Mouse (Mus musculus) liver, embryonic 16.5 days (tissue): ENCODE data around the gene Tbccd1. TPM values are rescaled to one million over a fixed set of nuclear protein-coding genes. Genes with fewer than 3 reads are reported as not detected.

Experiments
- ATAC-seq: fragments of 200-750 bp; cut with Nextera tagmentation; 2 replicates; pipeline ENCODE4 v1.8.0; 2017; ENCODE audit warnings: low read depth, mild to moderate bottlenecking, moderate number of reproducible peaks, moderate library complexity
- H3K27ac ChIP-seq: fragments of 300-500 bp; sonication (generic); 2 replicates; pipeline ENCODE4 v1.5.1; 2014; ENCODE audit warnings: mild to moderate bottlenecking, low read length
- H3K27me3 ChIP-seq: fragments of 300-500 bp; sonication (generic); 2 replicates; pipeline ENCODE4 v1.6.1; 2014; ENCODE audit warnings: low read depth, low read length, mixed read lengths; ENCODE audit not compliant: control insufficient read depth, insufficient read depth
- H3K36me3 ChIP-seq: fragments of 300-500 bp; sonication (generic); 2 replicates; pipeline ENCODE4 v1.6.1; 2014; ENCODE audit warnings: mild to moderate bottlenecking; ENCODE audit not compliant: control insufficient read depth, insufficient read depth
- H3K4me1 ChIP-seq: fragments of 300-500 bp; sonication (generic); 2 replicates; pipeline ENCODE4 v1.6.1; 2014; ENCODE audit warnings: low read depth, low read length, mixed read lengths; ENCODE audit not compliant: control insufficient read depth
- H3K4me2 ChIP-seq: fragments of 300-500 bp; sonication (generic); 2 replicates; pipeline ENCODE4 v1.6.1; 2014; ENCODE audit warnings: low read depth, low read length, mixed read lengths
- H3K4me3 ChIP-seq: fragments of 300-500 bp; sonication (generic); 2 replicates; pipeline ENCODE4 v1.5.1; 2014; ENCODE audit warnings: low read depth, mild to moderate bottlenecking, low read length
- H3K9ac ChIP-seq: fragments of 300-500 bp; sonication (generic); 2 replicates; pipeline ENCODE4 v1.6.1; 2014; ENCODE audit warnings: low read depth, low read length
- H3K9me3 ChIP-seq: fragments of 300-500 bp; sonication (generic); replicated peaks from 2 replicates; pipeline ENCODE4 v1.6.1; 2016; ENCODE audit warnings: low read length; ENCODE audit not compliant: control insufficient read depth
- WGBS: fragments of 180-500 bp; shearing (Covaris S2); extraction: QIAGEN DNeasy Blood & Tissue Kit; methylation state at CpG from one replicate; pipeline ENCODE4 v1.1.7; 2014; ENCODE audit not compliant: insufficient replicate concordance; 5-methylcytosine and 5-hydroxymethylcytosine counted together
- polyA plus RNA-seq: library from polyadenylated mRNA; unstranded; fragments of >200 nt; fragmentation: Nextera tagmentation; extraction: Ambion mirVana; gene quantifications from 2 replicates; pipeline ENCODE4 v1.2.1, GENCODE M21; 2015

Tbccd1 gene
- polyA plus RNA-seq, 1 experiment from 2014 or later: 27.3 TPM

DNA sequence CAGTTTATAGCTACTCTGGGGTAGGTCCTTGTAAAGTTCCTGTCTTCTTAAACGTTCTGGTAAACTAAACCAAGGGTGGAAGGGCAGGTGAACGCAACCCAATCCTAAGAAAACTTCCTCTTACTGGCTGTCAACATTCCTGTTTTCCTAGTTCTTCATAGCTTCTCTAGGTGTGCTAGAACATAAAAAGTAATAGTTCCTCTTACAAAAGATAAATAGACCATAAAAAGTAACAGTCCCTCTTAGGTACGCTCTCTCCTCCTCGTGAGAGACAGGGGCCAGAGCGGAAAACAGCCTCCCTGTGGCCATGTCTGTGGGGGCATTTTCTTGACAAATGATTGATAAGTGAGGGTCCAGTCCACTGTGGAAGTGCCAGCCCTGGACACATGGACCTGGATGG, 12.6 kb downstream of the Tbccd1 start:
- Histone ChIP-seq H3K27ac (peak overlapping the region; percentile 60), H3K27me3 (no peaks in the 10 kb centered on the region), H3K4me3 (peak overlapping the region; percentile 59; the same call in 1 of the 2 replicates), H3K4me1 (peaks cover 22% of the 10 kb centered on the region), H3K9ac (peak overlapping the region; percentile 67), H3K9me3 (no peaks in the 10 kb centered on the region), H3K36me3 (peaks cover 9% of the 10 kb centered on the region), H3K4me2 (peak overlapping the region; percentile 73)
- 54% methylated on average over 5 of the region's 5 CpGs for WGBS
- ATAC-seq: no peak

DNA sequence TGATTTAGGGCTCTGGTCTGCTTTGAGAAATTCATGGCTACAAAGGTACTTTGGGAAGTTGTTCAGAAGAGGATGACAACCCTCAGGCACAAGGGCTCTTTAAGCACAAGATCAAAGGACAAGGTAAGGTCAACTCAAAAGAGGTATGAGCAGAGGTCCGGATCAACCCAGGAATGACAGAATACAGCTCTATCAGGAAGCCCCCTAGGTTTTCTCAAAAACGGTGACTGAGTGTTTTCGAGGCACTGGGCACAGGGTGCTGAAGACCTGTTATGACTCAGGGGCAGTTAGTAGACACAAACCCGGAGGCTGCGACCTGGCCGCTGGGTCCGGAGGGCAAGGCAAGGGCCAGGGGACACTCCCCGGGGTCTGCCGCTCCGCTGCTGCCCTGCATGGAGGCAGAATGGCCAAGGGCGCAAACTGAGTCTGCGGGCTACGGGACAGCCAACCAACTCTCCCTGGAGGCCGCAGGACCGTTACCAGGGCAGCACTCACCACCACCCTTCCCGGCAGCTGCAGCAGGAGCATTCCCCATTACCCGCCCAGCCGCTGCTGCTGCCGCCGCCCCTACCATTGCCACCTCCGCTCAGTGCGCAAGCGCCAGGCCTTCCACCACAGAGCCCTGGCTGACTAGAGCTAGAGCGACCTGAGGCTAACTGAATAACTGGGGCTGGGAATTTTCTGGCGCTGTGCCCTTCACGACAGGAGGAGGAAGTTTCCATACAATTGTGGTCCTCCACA, 13.2 kb downstream of the Tbccd1 start:
- H3K27ac ChIP-seq: peak overlapping the region; percentile 69
- 6% methylated on average over 26 of the region's 26 CpGs for WGBS
- peak; percentile 77 for ATAC-seq
- H3K9ac ChIP-seq: peak overlapping the region; percentile 67
- H3K36me3 ChIP-seq: peaks cover 14% of the 10 kb centered on the region
- H3K4me1 ChIP-seq: peaks cover 22% of the 10 kb centered on the region
- peak overlapping the region; percentile 73 for H3K4me2 ChIP-seq
- H3K9me3 ChIP-seq: no peaks in the 10 kb centered on the region
- H3K4me3 ChIP-seq: peak overlapping the region; percentile 59
- H3K27me3 ChIP-seq: no peaks in the 10 kb centered on the region

DNA sequence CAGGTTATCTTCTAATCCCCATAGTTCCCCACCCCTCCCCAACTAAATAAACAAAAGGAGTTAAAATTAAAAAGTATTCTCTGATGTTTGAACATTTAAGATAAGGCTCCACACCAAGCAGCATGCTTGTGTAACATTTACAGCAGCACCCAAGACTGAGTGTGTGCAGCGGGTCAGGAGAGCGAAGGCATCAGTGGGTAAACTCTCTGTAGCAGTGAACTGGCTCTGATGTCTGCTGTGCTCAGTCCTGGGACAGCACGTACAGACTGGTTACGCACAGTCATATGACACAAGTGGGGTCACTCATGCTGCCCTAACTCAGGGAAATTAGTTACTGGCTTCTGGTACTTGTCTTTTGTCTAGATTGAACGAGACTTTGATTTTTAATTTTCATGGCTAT, 14.6 kb downstream of the Tbccd1 start:
- H3K9me3 ChIP-seq: no peaks in the 10 kb centered on the region
- H3K27ac ChIP-seq: 0 out of 2 replicates have a peak overlapping the region, but pooled peaks have one; percentile 38
- no peak overlapping the region for H3K9ac ChIP-seq
- H3K4me2 ChIP-seq: no peak overlapping the region
- H3K36me3 ChIP-seq: peaks cover 24% of the 10 kb centered on the region
- peak; percentile 75 for ATAC-seq
- no peaks in the 10 kb centered on the region for H3K27me3 ChIP-seq
- 83% methylated on average over 5 of the region's 5 CpGs for WGBS
- peaks cover 22% of the 10 kb centered on the region for H3K4me1 ChIP-seq
- no peak overlapping the region for H3K4me3 ChIP-seq

DNA sequence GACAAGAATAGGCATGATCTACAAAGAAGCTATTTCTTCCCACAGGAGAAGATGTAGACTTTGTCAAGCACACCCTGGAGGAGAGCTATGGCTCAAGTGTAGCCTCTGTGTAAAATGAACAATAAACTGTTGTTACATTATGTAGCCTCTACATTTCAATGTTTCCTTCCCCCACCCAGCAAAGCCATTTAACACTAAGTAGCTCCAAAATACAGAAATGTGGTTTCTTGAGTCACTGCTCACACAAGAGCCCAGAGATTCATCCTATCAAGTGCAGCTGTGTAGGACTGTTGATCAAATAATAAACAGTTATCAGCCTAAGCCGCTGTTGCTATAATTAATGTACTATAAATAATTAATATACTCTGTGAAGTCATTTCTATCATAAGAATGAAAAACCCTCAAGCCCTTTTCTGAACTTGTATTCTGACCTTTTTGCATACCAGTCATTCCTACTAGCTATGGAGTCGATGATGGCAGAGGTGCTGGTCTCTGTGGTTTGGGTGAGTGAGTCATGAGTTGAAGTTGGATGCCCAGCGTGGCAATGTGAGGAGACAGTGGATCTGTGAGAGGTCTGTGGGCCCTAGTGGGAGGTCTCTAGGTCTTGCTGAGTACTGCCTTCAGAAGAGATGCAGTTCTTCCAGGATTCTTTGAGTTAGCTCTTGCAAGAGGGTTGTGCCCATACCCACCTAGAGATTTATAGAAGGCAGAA, 18.2 kb downstream of the Tbccd1 start:
- no peak for ATAC-seq
- Histone ChIP-seq H3K36me3 (peaks cover 41% of the 10 kb centered on the region), H3K27ac (no peak overlapping the region), H3K4me1 (peaks cover 10% of the 10 kb centered on the region), H3K27me3 (no peaks in the 10 kb centered on the region), H3K4me3 (no peak overlapping the region), H3K9me3 (no peaks in the 10 kb centered on the region), H3K9ac (no peak overlapping the region), H3K4me2 (no peak overlapping the region)
- 79% methylated on average over 3 of the region's 3 CpGs for WGBS

GRCm38 (mm10) chr16:22832932-22833525, 24.4 kb downstream of the Tbccd1 start:
- H3K27me3 ChIP-seq: no peaks in the 10 kb centered on the region
- H3K9me3 ChIP-seq: no peaks in the 10 kb centered on the region
- no peaks in the 10 kb centered on the region for H3K4me1 ChIP-seq
- peaks cover 33% of the 10 kb centered on the region for H3K36me3 ChIP-seq
- H3K9ac ChIP-seq: no peak overlapping the region
- 88% methylated on average over 3 of the region's 3 CpGs for WGBS
- H3K4me2 ChIP-seq: no peak overlapping the region
- H3K4me3 ChIP-seq: no peak overlapping the region
- no peak for ATAC-seq
- H3K27ac ChIP-seq: no peak overlapping the region

DNA sequence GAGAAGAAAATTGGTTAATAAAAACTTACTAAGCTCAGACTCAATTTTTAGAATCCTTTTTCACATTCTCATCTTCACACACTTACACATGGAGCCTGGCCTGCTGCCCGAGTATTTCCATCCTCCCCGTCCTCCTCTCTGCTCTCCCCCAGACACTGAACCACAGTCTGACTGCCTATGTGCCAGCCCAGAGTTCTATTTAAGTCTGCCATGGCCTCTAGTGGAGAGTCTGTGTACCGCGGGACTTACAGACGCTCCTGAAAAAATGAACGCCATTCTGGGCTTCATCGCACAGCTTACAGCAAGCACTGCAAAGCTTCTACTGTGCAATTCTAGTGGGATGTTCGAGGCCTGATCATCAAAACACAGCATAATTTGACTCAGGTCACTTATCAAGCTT, 36.7 kb downstream of the Tbccd1 start:
- H3K4me1 ChIP-seq: no peaks in the 10 kb centered on the region
- no peak overlapping the region for H3K4me3 ChIP-seq
- no peak overlapping the region for H3K4me2 ChIP-seq
- 77% methylated on average over 8 of the region's 8 CpGs for WGBS
- no peak overlapping the region for H3K9ac ChIP-seq
- no peak for ATAC-seq
- no peak overlapping the region for H3K27ac ChIP-seq
- H3K27me3 ChIP-seq: no peaks in the 10 kb centered on the region
- H3K9me3 ChIP-seq: no peaks in the 10 kb centered on the region
- peaks cover 14% of the 10 kb centered on the region for H3K36me3 ChIP-seq

- Histone ChIP-seq H3K27me3 (no peaks in the 10 kb centered on the region), H3K4me3 (no peak within 1 kb of the TSS), H3K9me3 (no peaks in the 10 kb centered on the region), H3K27ac (no peak within 1 kb of the TSS), H3K4me2 (no peak within 1 kb of the TSS), H3K9ac (no peak within 1 kb of the TSS), H3K36me3 (peaks cover 12% of the 10 kb centered on the region; the same call in 1 of the 2 replicates), H3K4me1 (no peaks in the 10 kb centered on the region)
- 55% methylated on average over 2 of the region's 2 CpGs for WGBS
- ATAC-seq: no peak
These were observed 46.0 kb downstream of the Tbccd1 start, which contains the start of gene Crygs for GRCm38 (mm10) chr16:22811477-22811876. Gene Crygs, minus strand, starts transcription at chr16:22811577.

DNA sequence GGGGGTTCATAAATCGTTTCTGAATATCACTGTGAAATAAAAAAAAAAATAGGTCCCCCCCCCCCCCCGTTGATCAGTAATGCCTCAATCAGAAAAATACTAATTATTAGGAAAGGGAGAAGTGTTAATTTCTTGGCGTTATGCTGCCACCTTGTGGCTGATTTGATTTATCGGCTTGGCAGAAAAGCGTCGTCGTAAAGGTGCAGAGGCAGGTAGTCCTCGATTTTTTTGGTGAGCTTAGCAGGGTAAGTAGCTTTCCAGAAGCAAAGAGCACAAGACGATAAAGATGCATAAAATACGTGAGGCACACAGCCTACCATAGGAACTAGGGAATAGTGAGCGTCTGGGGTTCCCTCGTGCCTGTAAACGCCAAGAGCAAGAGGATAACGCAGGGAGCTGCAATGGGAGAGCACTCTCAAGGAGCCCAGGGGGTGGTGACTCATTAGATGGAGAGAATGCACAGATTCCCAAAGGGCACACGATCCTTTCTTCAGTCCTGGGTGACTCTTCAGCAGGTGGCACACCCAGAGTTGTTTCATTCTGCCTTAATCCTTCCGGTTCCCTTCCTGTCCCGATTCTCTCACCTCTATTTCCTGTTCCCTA, 49.9 kb downstream of the Tbccd1 start:
- no peaks in the 10 kb centered on the region for H3K4me1 ChIP-seq
- H3K9me3 ChIP-seq: no peaks in the 10 kb centered on the region
- WGBS: 10% methylated on average over 17 of the region's 17 CpGs
- no peak overlapping the region for H3K27ac ChIP-seq
- no peaks in the 10 kb centered on the region for H3K36me3 ChIP-seq
- ATAC-seq: no peak
- H3K4me2 ChIP-seq: 0 out of 2 replicates have a peak overlapping the region, but pooled peaks have one; percentile 13
- no peak overlapping the region for H3K9ac ChIP-seq
- H3K4me3 ChIP-seq: no peak overlapping the region
- H3K27me3 ChIP-seq: no peaks in the 10 kb centered on the region
